Mouse (Mus musculus) embryonic facial prominence, embryonic 11.5 days (tissue): Measurements from ENCODE around the gene Tead3. TPM values are rescaled to one million over a fixed set of nuclear protein-coding genes. Genes with fewer than 3 reads are reported as not detected.

Experiments
- ATAC-seq: fragments of 200-750 bp; cut with Nextera tagmentation; replicated peaks from 2 replicates; pipeline ENCODE4 v1.8.0; 2017; ENCODE audit warnings: low read depth; ENCODE audit not compliant: insufficient number of reproducible peaks, low FRiP score, low TSS enrichment
- DNase-seq: peaks from one replicate; pipeline ENCODE4 v3.0.0-alpha.2; 2015; ENCODE audit warnings: low spot score
- H3K27ac ChIP-seq: fragments of 300-500 bp; sonication (generic); replicated peaks from 2 replicates; pipeline ENCODE4 v1.5.1; 2014; ENCODE audit warnings: mild to moderate bottlenecking, low read depth, low read length, control low read depth
- H3K27me3 ChIP-seq: fragments of 300-500 bp; sonication (generic); 2 replicates; pipeline ENCODE4 v1.6.1; 2014; ENCODE audit warnings: mild to moderate bottlenecking, low read length, moderate library complexity, mixed read lengths; ENCODE audit not compliant: control insufficient read depth, insufficient read depth
- H3K36me3 ChIP-seq: fragments of 300-500 bp; sonication (generic); replicated peaks from 2 replicates; pipeline ENCODE4 v1.6.1; 2014; ENCODE audit warnings: low read depth, mild to moderate bottlenecking, low read length, moderate library complexity, mixed read lengths; ENCODE audit not compliant: control insufficient read depth, insufficient read depth
- H3K4me1 ChIP-seq: fragments of 300-500 bp; sonication (generic); 2 replicates; pipeline ENCODE4 v1.6.1; 2014; ENCODE audit warnings: low read length, mixed read lengths; ENCODE audit not compliant: control insufficient read depth, insufficient read depth
- H3K4me2 ChIP-seq: fragments of 300-500 bp; sonication (generic); 2 replicates; pipeline ENCODE4 v1.6.1; 2014; ENCODE audit warnings: low read depth, mild to moderate bottlenecking, control low read depth, low read length, moderate library complexity
- H3K4me3 ChIP-seq: fragments of 300-500 bp; sonication (generic); 2 replicates; pipeline ENCODE4 v1.5.1; 2014; ENCODE audit warnings: low read depth, low read length, control low read depth
- H3K9ac ChIP-seq: fragments of 300-500 bp; sonication (generic); replicated peaks from 2 replicates; pipeline ENCODE4 v1.6.1; 2014; ENCODE audit warnings: mild to moderate bottlenecking, control low read depth, low read length
- H3K9me3 ChIP-seq: fragments of 300-500 bp; sonication (generic); replicated peaks from 2 replicates; pipeline ENCODE4 v1.6.1; 2016; ENCODE audit warnings: mild to moderate bottlenecking, low read length, inconsistent platforms, mixed read lengths; ENCODE audit not compliant: control insufficient read depth
- WGBS: fragments of 180-500 bp; shearing (Covaris S2); extraction: QIAGEN DNeasy Blood & Tissue Kit; methylation state at CpG from one replicate; pipeline ENCODE4 v1.1.7; 2014; 5-methylcytosine and 5-hydroxymethylcytosine counted together
- polyA plus RNA-seq: library from polyadenylated mRNA; unstranded; fragments of >200 nt; fragmentation: Nextera tagmentation; extraction: Ambion mirVana; gene quantifications from 2 replicates; pipeline ENCODE4 v1.2.1, GENCODE M21; 2014

The Tead3 gene
- polyA plus RNA-seq, 1 experiment from 2014 or later, result 8.6 TPM

GRCm38 (mm10) chr17:28352018-28352417, 1.4 kb upstream of the Tead3 start:
- Histone ChIP-seq H3K9me3 (no peaks in the 10 kb centered on the region), H3K9ac (peak overlapping the region; percentile 76; the same call in 1 of the 2 replicates), H3K27me3 (no peaks in the 10 kb centered on the region; the same call in 1 of the 2 replicates), H3K4me2 (peak overlapping the region; percentile 82), H3K4me1 (peaks cover 7% of the 10 kb centered on the region), H3K36me3 (no peaks in the 10 kb centered on the region), H3K4me3 (no peak overlapping the region; the same call in 1 of the 2 replicates), H3K27ac (peak overlapping the region; percentile 96)
- no peak for DNase-seq
- ATAC-seq, result no peak
- WGBS, result 8% methylated on average over 11 of the region's 11 CpGs

- Histone ChIP-seq H3K4me2 (peak overlapping the region; percentile 82), H3K27me3 (no peaks in the 10 kb centered on the region; the same call in 1 of the 2 replicates), H3K27ac (peak overlapping the region; percentile 96), H3K9me3 (no peaks in the 10 kb centered on the region), H3K9ac (peak overlapping the region; percentile 76), H3K4me3 (peak overlapping the region; percentile 90), H3K4me1 (peaks cover 7% of the 10 kb centered on the region), H3K36me3 (no peaks in the 10 kb centered on the region)
- DNase-seq (peak; percentile 64), ATAC-seq (peak; percentile 64; the same call in 1 of the 2 replicates)
- 0% methylated on average over 29 of the region's 29 CpGs for WGBS
These were observed 805 bp upstream of the Tead3 start for GRCm38 (mm10) chr17:28351353-28351890.

- Histone ChIP-seq H3K9me3 (no peaks in the 10 kb centered on the region), H3K4me2 (peak overlapping the region; percentile 82), H3K27ac (peak overlapping the region; percentile 96), H3K4me3 (peak overlapping the region; percentile 90), H3K9ac (peak overlapping the region; percentile 95), H3K4me1 (peaks cover 20% of the 10 kb centered on the region), H3K36me3 (no peaks in the 10 kb centered on the region), H3K27me3 (no peaks in the 10 kb centered on the region; the same call in 1 of the 2 replicates)
- ATAC-seq (peak; percentile 23), DNase-seq (no peak)
- under 1% methylated on average over 54 of the region's 54 CpGs for WGBS
These were observed 634 bp downstream of the Tead3 start for GRCm38 (mm10) chr17:28349901-28350465.

- H3K9ac ChIP-seq, result peak overlapping the region; percentile 95
- H3K36me3 ChIP-seq, result no peaks in the 10 kb centered on the region
- H3K4me3 ChIP-seq, result peak overlapping the region; percentile 90
- WGBS, result 8% methylated on average over 13 of the region's 13 CpGs
- no peak for DNase-seq
- H3K9me3 ChIP-seq, result no peaks in the 10 kb centered on the region
- H3K27ac ChIP-seq, result peak overlapping the region; percentile 96; the same call in 1 of the 2 replicates
- H3K27me3 ChIP-seq, result no peaks in the 10 kb centered on the region; the same call in 1 of the 2 replicates
- peaks cover 26% of the 10 kb centered on the region for H3K4me1 ChIP-seq
- H3K4me2 ChIP-seq, result peak overlapping the region; percentile 82
- ATAC-seq, result no peak
These were observed 1.2 kb downstream of the Tead3 start for GRCm38 (mm10) chr17:28349264-28349880.

- Histone ChIP-seq H3K4me2 (peak overlapping the region; percentile 82), H3K9me3 (no peaks in the 10 kb centered on the region), H3K36me3 (no peaks in the 10 kb centered on the region), H3K4me3 (no peak overlapping the region), H3K9ac (peak overlapping the region; percentile 95), H3K27ac (no peak overlapping the region), H3K4me1 (peaks cover 32% of the 10 kb centered on the region), H3K27me3 (no peaks in the 10 kb centered on the region; the same call in 1 of the 2 replicates)
- ATAC-seq (no peak), DNase-seq (no peak)
- WGBS, result 41% methylated on average over 6 of the region's 6 CpGs
These were observed 2.4 kb downstream of the Tead3 start for GRCm38 (mm10) chr17:28348211-28348610.

GRCm38 (mm10) chr17:28347327-28347726, 3.3 kb downstream of the Tead3 start:
- H3K27ac ChIP-seq, result no peak overlapping the region
- DNase-seq (no peak), ATAC-seq (no peak)
- no peak overlapping the region for H3K4me3 ChIP-seq
- H3K27me3 ChIP-seq, result no peaks in the 10 kb centered on the region; the same call in 1 of the 2 replicates
- no peak overlapping the region for H3K9ac ChIP-seq
- no peaks in the 10 kb centered on the region for H3K36me3 ChIP-seq
- 72% methylated on average over 10 of the region's 10 CpGs for WGBS
- H3K4me1 ChIP-seq, result peaks cover 32% of the 10 kb centered on the region
- H3K9me3 ChIP-seq, result no peaks in the 10 kb centered on the region
- no peak overlapping the region for H3K4me2 ChIP-seq

- Histone ChIP-seq H3K4me3 (no peak overlapping the region), H3K27me3 (no peaks in the 10 kb centered on the region), H3K27ac (peak overlapping the region; percentile 70), H3K4me1 (peaks cover 30% of the 10 kb centered on the region), H3K9me3 (no peaks in the 10 kb centered on the region), H3K4me2 (peak overlapping the region; percentile 43), H3K9ac (peak overlapping the region; percentile 25; the same call in 1 of the 2 replicates), H3K36me3 (no peaks in the 10 kb centered on the region)
- WGBS, result 5% methylated on average over 8 of the region's 10 CpGs
- DNase-seq, result peak; percentile 70
- ATAC-seq, result no peak
These were observed 4.7 kb downstream of the Tead3 start for GRCm38 (mm10) chr17:28345882-28346281.

- DNase-seq, result no peak
- peak overlapping the region; percentile 43 for H3K4me2 ChIP-seq
- ATAC-seq, result no peak
- H3K9me3 ChIP-seq, result no peaks in the 10 kb centered on the region
- peak overlapping the region; percentile 25; the same call in 1 of the 2 replicates for H3K9ac ChIP-seq
- H3K36me3 ChIP-seq, result no peaks in the 10 kb centered on the region
- peak overlapping the region; percentile 70 for H3K27ac ChIP-seq
- WGBS, result 10% methylated on average over 8 of the region's 8 CpGs
- no peak overlapping the region for H3K4me3 ChIP-seq
- H3K27me3 ChIP-seq, result no peaks in the 10 kb centered on the region
- peaks cover 30% of the 10 kb centered on the region for H3K4me1 ChIP-seq
These were observed 5.3 kb downstream of the Tead3 start for GRCm38 (mm10) chr17:28345271-28345721.
